Mouse (Mus musculus) layer of hippocampus, postnatal 25 days (tissue): ENCODE measurements around the gene Il33. TPM values are rescaled to one million over a fixed set of nuclear protein-coding genes. Genes with fewer than 3 reads are reported as not detected.

Source experiments
- DNase-seq, 2 experiments: peaks; one replicate each; pipeline ENCODE4 v3.0.0; 2022; ENCODE audit warnings: mixed read lengths in 2 of 2, low spot score in 1 of 2; ENCODE audit errors: extremely low spot score in 1 of 2
- total RNA-seq, 2 experiments: library from RNA; stranded (reverse); gene quantifications; 2 replicates each; pipeline ENCODE4 v1.2.3; 2021

Gene Il33
- total RNA-seq, 2 experiments from 2014 or later, result 20.2 to 22.6 TPM

GRCm38 (mm10) chr19:29984208-29985005, 59.5 kb downstream of the Il33 start:
- DNase-seq, result no peak

- DNase-seq, result no peak
Observed at GRCm38 (mm10) chr19:29986464-29987091, 61.7 kb downstream of the Il33 start.

- DNase-seq, result no peak
Observed at GRCm38 (mm10) chr19:30000406-30001365, 75.8 kb downstream of the Il33 start.

GRCm38 (mm10) chr19:30001550-30001949, 76.6 kb downstream of the Il33 start:
- no peak for DNase-seq

- DNase-seq, result no peak
Observed at GRCm38 (mm10) chr19:30003621-30004020, 78.7 kb downstream of the Il33 start, which contains the start of gene Trpd52l3. Trpd52l3 (plus strand) TSS chr19:30003790.

GRCm38 (mm10) chr19:30006371-30006770, 81.5 kb downstream of the Il33 start:
- DNase-seq, result no peak

Other genes starting within 250 kb of the Il33 start
- gene Mlana, start 227.3 kb upstream of the Il33 start, total RNA-seq, result under 1 TPM in 1 of 2 experiments, not detected in 1; 0.62 TPM
- 10 to 100 TPM; 32.9 to 35.0 TPM for gene 9930021J03Rik, start 119.1 kb upstream of the Il33 start, total RNA-seq
- gene Ranbp6, start 112.1 kb upstream of the Il33 start, total RNA-seq, result 10 to 100 TPM; 31.8 to 36.4 TPM
- not detected for gene Trpd52l3, start 78.7 kb downstream of the Il33 start, total RNA-seq
- 10 to 100 TPM; 61.8 to 62.1 TPM for gene Uhrf2, start 105.4 kb downstream of the Il33 start, total RNA-seq